Mouse (Mus musculus) limb, embryonic 11.5 days (tissue): ENCODE data around the gene Nbea. TPM values are rescaled to one million over a fixed set of nuclear protein-coding genes. Genes with fewer than 3 reads are reported as not detected.

Experiments used
- ATAC-seq: fragments of 200-750 bp; cut with Nextera tagmentation; 2 replicates; pipeline ENCODE4 v1.8.0; 2017; ENCODE audit warnings: low read depth; ENCODE audit not compliant: insufficient number of reproducible peaks, low FRiP score, low TSS enrichment
- DNase-seq: peaks from one replicate; pipeline ENCODE4 v3.0.0-alpha.2; 2015; ENCODE audit warnings: low spot score
- H3K27ac ChIP-seq: fragments of 300-500 bp; sonication (generic); replicated peaks from 2 replicates; pipeline ENCODE4 v1.5.1; 2014; ENCODE audit warnings: low read depth, mild to moderate bottlenecking, low read length
- H3K27me3 ChIP-seq: fragments of 300-500 bp; sonication (generic); 2 replicates; pipeline ENCODE4 v1.6.1; 2014; ENCODE audit warnings: mild to moderate bottlenecking, low read length, mixed read lengths; ENCODE audit not compliant: control insufficient read depth, insufficient read depth
- H3K36me3 ChIP-seq: fragments of 300-500 bp; sonication (generic); 2 replicates; pipeline ENCODE4 v1.6.1; 2014; ENCODE audit warnings: mild to moderate bottlenecking, low read length, moderate library complexity, mixed read lengths; ENCODE audit not compliant: control insufficient read depth, insufficient read depth
- H3K4me1 ChIP-seq: fragments of 300-500 bp; sonication (generic); 2 replicates; pipeline ENCODE4 v1.6.1; 2014; ENCODE audit warnings: low read length, mixed read lengths; ENCODE audit not compliant: control insufficient read depth, insufficient read depth
- H3K4me2 ChIP-seq: fragments of 300-500 bp; sonication (generic); 2 replicates; pipeline ENCODE4 v1.6.1; 2014; ENCODE audit warnings: low read depth, mild to moderate bottlenecking, moderate library complexity; ENCODE audit not compliant: severe bottlenecking
- H3K4me3 ChIP-seq: fragments of 300-500 bp; sonication (generic); 2 replicates; pipeline ENCODE4 v1.5.1; 2014; ENCODE audit warnings: low read depth, low read length
- H3K9ac ChIP-seq: fragments of 300-500 bp; sonication (generic); 2 replicates; pipeline ENCODE4 v1.6.1; 2014; ENCODE audit warnings: mild to moderate bottlenecking, low read length
- H3K9me3 ChIP-seq: fragments of 300-500 bp; sonication (generic); 2 replicates; pipeline ENCODE4 v1.6.1; 2016; ENCODE audit warnings: low read length; ENCODE audit not compliant: control insufficient read depth
- WGBS: fragments of 180-500 bp; shearing (Covaris S2); extraction: QIAGEN DNeasy Blood & Tissue Kit; methylation state at CpG from one replicate; pipeline ENCODE4 v1.1.7; 2014; 5-methylcytosine and 5-hydroxymethylcytosine counted together
- polyA plus RNA-seq: library from polyadenylated mRNA; unstranded; fragments of >200 nt; fragmentation: Nextera tagmentation; extraction: Ambion mirVana; gene quantifications from 2 replicates; pipeline ENCODE4 v1.2.1, GENCODE M21; 2014

Gene Nbea
- polyA plus RNA-seq, 1 experiment from 2014 or later = 22.2 TPM

- no peak overlapping the region for H3K4me2 ChIP-seq
- WGBS = 93% methylated on average over 1 of the region's 1 CpGs
- H3K36me3 ChIP-seq = no peaks in the 10 kb centered on the region; the same call in 1 of the 2 replicates
- H3K4me1 ChIP-seq = no peaks in the 10 kb centered on the region
- ATAC-seq (no peak), DNase-seq (no peak)
- H3K27me3 ChIP-seq = no peaks in the 10 kb centered on the region
- H3K9ac ChIP-seq = no peak overlapping the region
- no peak overlapping the region for H3K27ac ChIP-seq
- H3K9me3 ChIP-seq = no peaks in the 10 kb centered on the region
- no peak overlapping the region for H3K4me3 ChIP-seq
These were observed 117.0 kb downstream of the Nbea start for GRCm38 (mm10) chr3:56066360-56067040.

DNA sequence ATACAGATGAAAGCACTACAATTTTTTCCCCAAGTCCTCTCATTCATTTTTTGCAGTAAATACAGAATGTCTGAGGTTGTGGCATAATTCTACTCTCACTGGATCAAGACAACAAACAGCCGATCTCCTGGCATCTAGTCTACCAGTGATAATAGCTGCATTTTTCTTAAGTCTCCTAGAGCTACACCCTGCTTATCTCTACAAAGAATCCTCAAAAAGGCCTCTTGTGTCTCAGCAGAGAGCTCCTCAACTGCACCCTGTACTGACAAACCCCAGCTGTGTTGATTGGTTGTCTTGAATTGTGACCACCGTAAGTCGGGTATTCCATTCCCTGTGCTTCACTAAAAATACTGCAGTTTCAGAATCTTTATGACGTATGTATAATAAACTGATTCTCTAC lies 118.3 kb downstream of the Nbea start:
- H3K27me3 ChIP-seq = no peaks in the 10 kb centered on the region
- 96% methylated on average over 4 of the region's 4 CpGs for WGBS
- H3K9ac ChIP-seq = no peak overlapping the region
- H3K4me2 ChIP-seq = no peak overlapping the region
- H3K9me3 ChIP-seq = no peaks in the 10 kb centered on the region
- H3K36me3 ChIP-seq = no peaks in the 10 kb centered on the region; the same call in 1 of the 2 replicates
- H3K27ac ChIP-seq = no peak overlapping the region
- ATAC-seq (no peak), DNase-seq (no peak)
- no peak overlapping the region for H3K4me3 ChIP-seq
- no peaks in the 10 kb centered on the region for H3K4me1 ChIP-seq

- no peak for ATAC-seq
- no peak overlapping the region for H3K4me2 ChIP-seq
- no peak overlapping the region for H3K9ac ChIP-seq
- 90% methylated on average over 5 of the region's 5 CpGs for WGBS
- H3K27me3 ChIP-seq = no peaks in the 10 kb centered on the region
- H3K4me3 ChIP-seq = no peak overlapping the region
- no peaks in the 10 kb centered on the region for H3K4me1 ChIP-seq
- H3K9me3 ChIP-seq = no peaks in the 10 kb centered on the region
- H3K36me3 ChIP-seq = no peaks in the 10 kb centered on the region
- no peak for DNase-seq
- H3K27ac ChIP-seq = no peak overlapping the region
These were observed 137.7 kb downstream of the Nbea start for GRCm38 (mm10) chr3:56045659-56046336.

DNA sequence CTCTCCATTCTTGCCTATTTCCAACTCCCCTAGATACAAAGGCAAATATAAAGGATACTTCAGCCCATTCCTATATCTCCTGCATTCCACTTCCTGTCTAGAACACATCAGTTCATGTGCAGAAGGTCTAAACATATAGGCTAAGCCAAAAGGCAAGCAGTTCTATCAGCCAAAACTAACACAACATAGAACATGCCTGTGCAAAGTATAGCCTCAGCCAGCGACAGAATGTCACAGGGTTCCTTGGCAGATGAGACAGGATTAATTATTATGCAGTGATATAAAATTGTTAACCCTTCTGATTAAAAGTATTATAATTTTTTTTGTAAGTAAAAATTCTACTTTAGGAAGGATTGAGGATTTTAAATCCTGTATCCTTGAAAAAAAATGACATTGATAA lies 140.4 kb downstream of the Nbea start:
- Histone ChIP-seq H3K4me1 (no peaks in the 10 kb centered on the region), H3K9me3 (no peaks in the 10 kb centered on the region), H3K4me3 (no peak overlapping the region), H3K9ac (no peak overlapping the region), H3K27me3 (no peaks in the 10 kb centered on the region), H3K4me2 (no peak overlapping the region), H3K36me3 (no peaks in the 10 kb centered on the region), H3K27ac (no peak overlapping the region)
- DNase-seq (no peak), ATAC-seq (no peak)
- WGBS = 88% methylated on average over 1 of the region's 1 CpGs

DNA sequence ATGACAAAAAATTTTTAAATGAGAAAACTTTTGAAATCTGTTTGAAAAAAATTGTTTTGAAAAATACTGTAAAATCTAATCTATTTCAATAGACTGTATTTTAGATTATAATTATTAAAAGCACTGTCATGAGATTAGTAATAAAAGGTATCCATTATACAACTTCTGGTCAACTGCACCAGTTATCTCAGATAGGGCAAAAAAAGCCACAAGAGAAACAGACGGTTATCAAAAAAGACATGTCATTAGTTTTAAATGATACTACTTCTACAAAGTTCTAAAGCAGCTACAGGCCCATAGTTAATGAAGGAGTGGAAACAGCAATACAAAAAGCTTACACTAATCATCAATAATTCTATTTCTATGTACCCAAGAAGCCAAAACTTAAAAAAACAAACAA lies 144.0 kb downstream of the Nbea start:
- Histone ChIP-seq H3K4me3 (no peak overlapping the region), H3K4me2 (no peak overlapping the region), H3K4me1 (no peaks in the 10 kb centered on the region), H3K9me3 (no peaks in the 10 kb centered on the region), H3K27me3 (no peaks in the 10 kb centered on the region), H3K36me3 (no peaks in the 10 kb centered on the region), H3K27ac (no peak overlapping the region), H3K9ac (no peak overlapping the region)
- 88% methylated on average over 1 of the region's 1 CpGs for WGBS
- DNase-seq (no peak), ATAC-seq (no peak)

GRCm38 (mm10) chr3:56034596-56034995 lies 148.9 kb downstream of the Nbea start:
- Histone ChIP-seq H3K4me3 (no peak overlapping the region), H3K9ac (no peak overlapping the region), H3K4me1 (no peaks in the 10 kb centered on the region), H3K27ac (no peak overlapping the region), H3K27me3 (no peaks in the 10 kb centered on the region), H3K4me2 (no peak overlapping the region), H3K36me3 (no peaks in the 10 kb centered on the region), H3K9me3 (no peaks in the 10 kb centered on the region)
- no peak for DNase-seq
- WGBS = 94% methylated on average over 3 of the region's 3 CpGs
- no peak for ATAC-seq

GRCm38 (mm10) chr3:56018494-56018893 lies 165.0 kb downstream of the Nbea start:
- no peak for ATAC-seq
- no peak overlapping the region for H3K4me2 ChIP-seq
- no peaks in the 10 kb centered on the region for H3K9me3 ChIP-seq
- H3K4me1 ChIP-seq = no peaks in the 10 kb centered on the region
- H3K36me3 ChIP-seq = peaks cover 2% of the 10 kb centered on the region; the same call in 1 of the 2 replicates
- H3K27ac ChIP-seq = no peak overlapping the region
- no peak for DNase-seq
- no peak overlapping the region for H3K9ac ChIP-seq
- 85% methylated on average over 3 of the region's 3 CpGs for WGBS
- no peak overlapping the region for H3K4me3 ChIP-seq
- H3K27me3 ChIP-seq = no peaks in the 10 kb centered on the region

DNA sequence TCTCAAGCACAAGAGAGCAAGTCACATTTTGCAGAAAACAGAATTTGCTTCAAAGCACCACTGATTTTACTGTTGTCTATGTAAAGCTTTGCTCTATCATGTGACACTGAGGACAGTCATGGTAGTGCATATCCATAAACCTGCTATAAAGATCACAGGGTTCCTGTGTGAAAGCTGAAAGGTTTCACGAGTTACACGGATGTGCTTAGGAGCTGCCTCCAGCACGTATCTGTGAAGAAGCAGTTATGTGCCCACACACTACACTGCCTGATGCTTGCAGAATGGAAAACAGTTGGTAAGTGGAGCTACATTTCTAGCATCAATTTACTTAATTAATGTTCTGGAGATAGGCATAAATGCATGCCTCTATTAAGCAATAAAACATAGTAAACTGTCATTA lies 172.4 kb downstream of the Nbea start:
- 77% methylated on average over 3 of the region's 3 CpGs for WGBS
- no peaks in the 10 kb centered on the region for H3K9me3 ChIP-seq
- H3K9ac ChIP-seq = no peak overlapping the region
- H3K4me1 ChIP-seq = no peaks in the 10 kb centered on the region
- DNase-seq (no peak), ATAC-seq (no peak)
- H3K36me3 ChIP-seq = no peaks in the 10 kb centered on the region
- H3K4me3 ChIP-seq = no peak overlapping the region
- H3K27ac ChIP-seq = no peak overlapping the region
- no peak overlapping the region for H3K4me2 ChIP-seq
- no peaks in the 10 kb centered on the region for H3K27me3 ChIP-seq
